Mouse (Mus musculus) liver, embryonic 16.5 days (tissue): ENCODE data around the gene Rbm12b1. TPM values are rescaled to one million over a fixed set of nuclear protein-coding genes. Genes with fewer than 3 reads are reported as not detected.
"Not testable (repeated sequence)": the region's sequence is repeated elsewhere in the genome, so short reads cannot be mapped to it uniquely, and the experiment has no call there.

ENCODE experiments used
- ATAC-seq: fragments of 200-750 bp; cut with Nextera tagmentation; 2 replicates; pipeline ENCODE4 v1.8.0; 2017; ENCODE audit warnings: low read depth, mild to moderate bottlenecking, moderate number of reproducible peaks, moderate library complexity
- H3K27ac ChIP-seq: fragments of 300-500 bp; sonication (generic); 2 replicates; pipeline ENCODE4 v1.5.1; 2014; ENCODE audit warnings: mild to moderate bottlenecking, low read length
- H3K27me3 ChIP-seq: fragments of 300-500 bp; sonication (generic); 2 replicates; pipeline ENCODE4 v1.6.1; 2014; ENCODE audit warnings: low read depth, low read length, mixed read lengths; ENCODE audit not compliant: control insufficient read depth, insufficient read depth
- H3K36me3 ChIP-seq: fragments of 300-500 bp; sonication (generic); 2 replicates; pipeline ENCODE4 v1.6.1; 2014; ENCODE audit warnings: mild to moderate bottlenecking; ENCODE audit not compliant: control insufficient read depth, insufficient read depth
- H3K4me1 ChIP-seq: fragments of 300-500 bp; sonication (generic); 2 replicates; pipeline ENCODE4 v1.6.1; 2014; ENCODE audit warnings: low read depth, low read length, mixed read lengths; ENCODE audit not compliant: control insufficient read depth
- H3K4me2 ChIP-seq: fragments of 300-500 bp; sonication (generic); 2 replicates; pipeline ENCODE4 v1.6.1; 2014; ENCODE audit warnings: low read depth, low read length, mixed read lengths
- H3K4me3 ChIP-seq: fragments of 300-500 bp; sonication (generic); 2 replicates; pipeline ENCODE4 v1.5.1; 2014; ENCODE audit warnings: low read depth, mild to moderate bottlenecking, low read length
- H3K9ac ChIP-seq: fragments of 300-500 bp; sonication (generic); 2 replicates; pipeline ENCODE4 v1.6.1; 2014; ENCODE audit warnings: low read depth, low read length
- H3K9me3 ChIP-seq: fragments of 300-500 bp; sonication (generic); replicated peaks from 2 replicates; pipeline ENCODE4 v1.6.1; 2016; ENCODE audit warnings: low read length; ENCODE audit not compliant: control insufficient read depth
- WGBS: fragments of 180-500 bp; shearing (Covaris S2); extraction: QIAGEN DNeasy Blood & Tissue Kit; methylation state at CpG from one replicate; pipeline ENCODE4 v1.1.7; 2014; ENCODE audit not compliant: insufficient replicate concordance; 5-methylcytosine and 5-hydroxymethylcytosine counted together
- polyA plus RNA-seq: library from polyadenylated mRNA; unstranded; fragments of >200 nt; fragmentation: Nextera tagmentation; extraction: Ambion mirVana; gene quantifications from 2 replicates; pipeline ENCODE4 v1.2.1, GENCODE M21; 2015

Rbm12b1 gene
- 1.9 and 2.6 TPM in 2 replicates for polyA plus RNA-seq

DNA sequence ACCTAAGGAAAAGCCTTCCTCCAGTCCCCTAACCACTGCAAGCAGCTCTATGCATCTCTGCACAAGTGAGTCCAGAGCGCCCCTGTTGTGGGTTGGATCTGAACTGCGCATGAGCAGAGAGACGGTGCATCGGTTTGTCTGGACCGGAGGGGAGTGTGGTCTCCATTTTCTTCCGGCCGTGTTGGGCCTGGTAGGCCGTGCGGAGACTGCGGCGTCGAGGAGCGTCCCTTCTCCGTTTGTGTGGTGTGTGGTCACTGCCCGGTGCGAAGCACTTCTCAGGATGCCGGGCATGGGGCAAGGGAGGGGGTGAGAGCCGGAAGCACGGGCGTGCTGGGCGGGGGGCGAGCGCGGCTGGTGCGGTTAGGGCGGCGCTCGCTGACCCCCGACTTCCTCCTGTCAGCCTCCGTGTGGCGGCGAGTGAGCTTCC is at the start of gene Rbm12b1:
Rbm12b1 (plus strand) TSS at position 124 of the 427 bp plus-strand sequence.
- H3K4me1 ChIP-seq, H3K9me3 ChIP-seq, H3K27me3 ChIP-seq, H3K36me3 ChIP-seq: not testable (repeated sequence)
- Histone ChIP-seq H3K27ac (0 out of 2 replicates have a peak within 1 kb of the TSS, but pooled peaks have one; percentile 10), H3K9ac (0 out of 2 replicates have a peak within 1 kb of the TSS, but pooled peaks have one; percentile 20), H3K4me2 (peak within 1 kb of the TSS; percentile 60), H3K4me3 (peak within 1 kb of the TSS; percentile 54)
- ATAC-seq = peak; percentile 92
- 6% methylated on average over 18 of the region's 32 CpGs for WGBS

DNA sequence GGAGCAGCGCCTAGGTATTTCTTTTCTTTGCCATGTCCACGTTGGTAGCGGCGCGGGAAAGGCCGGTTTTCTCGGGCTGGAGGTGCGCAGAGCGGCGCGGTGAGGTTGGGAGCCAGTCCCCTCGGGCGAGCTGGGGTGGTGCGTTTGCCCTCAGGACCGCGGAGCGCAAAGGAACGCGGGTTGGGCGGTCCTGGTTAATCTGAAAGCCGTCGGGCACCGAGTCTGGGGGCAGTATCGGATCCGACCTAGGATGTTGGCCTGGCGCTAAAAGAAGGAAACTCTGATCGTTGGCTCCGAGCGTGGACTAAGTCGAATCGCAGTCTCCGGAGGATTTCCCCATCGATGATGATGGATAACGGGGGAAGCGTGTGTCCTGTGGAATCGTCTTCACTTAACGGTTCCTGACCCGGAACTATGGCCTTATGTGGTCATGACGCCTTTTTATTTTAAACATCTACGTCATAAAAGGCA is 563 bp downstream of the Rbm12b1 start:
- Histone ChIP-seq H3K4me2 (peak overlapping the region; percentile 39; the same call in 1 of the 2 replicates), H3K4me3 (peak overlapping the region; percentile 51), H3K9ac (0 out of 2 replicates have a peak overlapping the region, but pooled peaks have one; percentile 20)
- H3K27me3 ChIP-seq, H3K9me3 ChIP-seq, H3K4me1 ChIP-seq, H3K27ac ChIP-seq, H3K36me3 ChIP-seq: not testable (repeated sequence)
- 13% methylated on average over 20 of the region's 40 CpGs for WGBS
- peak; percentile 81 for ATAC-seq

DNA sequence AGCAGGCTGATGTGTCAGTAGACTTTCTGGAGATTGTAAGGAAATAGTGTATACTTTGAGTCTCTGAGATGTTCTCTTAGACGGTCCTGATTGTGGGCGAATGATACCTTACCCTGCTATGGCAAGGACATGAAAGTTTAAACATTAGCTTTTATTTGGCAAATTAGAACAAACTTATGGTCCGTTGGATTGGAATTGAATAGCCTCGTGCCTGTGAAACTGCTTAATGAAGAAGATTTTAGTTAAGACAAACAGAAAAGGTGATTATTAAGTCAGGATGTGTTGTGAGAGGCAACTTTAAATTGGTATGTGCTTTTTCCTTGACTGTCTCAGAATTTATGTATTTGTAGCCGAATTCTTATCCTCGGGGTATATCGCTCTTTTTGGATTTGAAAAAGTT is 1.5 kb downstream of the Rbm12b1 start:
- not testable (repeated sequence) for H3K9ac ChIP-seq, H3K9me3 ChIP-seq, H3K27ac ChIP-seq, ATAC-seq, H3K4me2 ChIP-seq, H3K36me3 ChIP-seq, H3K4me1 ChIP-seq, H3K27me3 ChIP-seq, H3K4me3 ChIP-seq
- WGBS = 70% methylated on average over 6 of the region's 7 CpGs

DNA sequence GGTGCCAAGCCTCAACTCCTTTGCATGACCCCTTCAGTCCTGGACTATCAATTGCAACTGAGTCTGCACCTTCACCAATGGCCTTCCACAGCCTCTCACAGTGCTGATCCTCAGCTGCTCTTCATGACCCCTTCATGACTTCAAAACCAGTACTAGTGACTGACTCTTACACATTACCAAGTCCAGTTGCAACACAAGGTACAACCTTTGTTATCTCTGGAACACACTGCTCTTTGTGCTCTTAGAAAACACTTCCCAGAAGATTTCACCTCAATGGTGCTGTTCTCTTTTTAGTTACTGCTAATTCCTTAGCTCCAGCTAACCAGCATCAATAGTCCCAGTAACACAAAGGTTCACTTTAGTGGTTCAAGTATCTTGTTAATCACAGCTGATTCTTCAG is 7.6 kb downstream of the Rbm12b1 start:
- no peak overlapping the region for H3K27ac ChIP-seq

DNA sequence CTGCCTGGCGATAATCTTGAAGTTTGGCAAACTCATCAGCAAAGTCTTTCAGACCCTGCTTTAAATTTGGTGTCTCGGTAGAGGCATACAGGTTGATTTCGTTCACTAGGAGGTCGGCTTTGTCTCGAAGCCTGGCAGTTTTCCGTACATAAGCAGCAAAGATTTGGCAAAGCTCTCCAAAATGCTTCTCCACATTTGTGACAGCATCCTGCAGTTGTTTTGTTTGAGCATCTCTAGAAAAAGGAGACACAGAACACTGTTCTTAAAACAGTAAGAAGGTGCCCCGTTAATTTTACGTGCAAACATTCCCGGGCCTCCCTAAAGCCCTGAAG is 30.9 kb downstream of the Rbm12b1 start:
- H3K27me3 ChIP-seq = peaks cover 5% of the 10 kb centered on the region
- H3K9me3 ChIP-seq = no peaks in the 10 kb centered on the region
- peak overlapping the region; percentile 70 for H3K4me3 ChIP-seq
- peak overlapping the region; percentile 71 for H3K4me2 ChIP-seq
- H3K4me1 ChIP-seq = peaks cover 3% of the 10 kb centered on the region
- 18% methylated on average over 9 of the region's 9 CpGs for WGBS
- peak overlapping the region; percentile 71 for H3K9ac ChIP-seq
- H3K36me3 ChIP-seq = no peaks in the 10 kb centered on the region; the same call in 1 of the 2 replicates
- no peak overlapping the region; the same call in 1 of the 2 replicates for H3K27ac ChIP-seq
- no peak for ATAC-seq

More for the DNA sequence above, 7.6 kb downstream of the Rbm12b1 start:
- H3K4me1 ChIP-seq = no peaks in the 10 kb centered on the region
- no peaks in the 10 kb centered on the region for H3K9me3 ChIP-seq
- H3K27me3 ChIP-seq = no peaks in the 10 kb centered on the region
- H3K36me3 ChIP-seq = no peaks in the 10 kb centered on the region
- no peak overlapping the region for H3K4me2 ChIP-seq
- no peak overlapping the region for H3K4me3 ChIP-seq
- ATAC-seq = no peak
- H3K9ac ChIP-seq = no peak overlapping the region

DNA sequence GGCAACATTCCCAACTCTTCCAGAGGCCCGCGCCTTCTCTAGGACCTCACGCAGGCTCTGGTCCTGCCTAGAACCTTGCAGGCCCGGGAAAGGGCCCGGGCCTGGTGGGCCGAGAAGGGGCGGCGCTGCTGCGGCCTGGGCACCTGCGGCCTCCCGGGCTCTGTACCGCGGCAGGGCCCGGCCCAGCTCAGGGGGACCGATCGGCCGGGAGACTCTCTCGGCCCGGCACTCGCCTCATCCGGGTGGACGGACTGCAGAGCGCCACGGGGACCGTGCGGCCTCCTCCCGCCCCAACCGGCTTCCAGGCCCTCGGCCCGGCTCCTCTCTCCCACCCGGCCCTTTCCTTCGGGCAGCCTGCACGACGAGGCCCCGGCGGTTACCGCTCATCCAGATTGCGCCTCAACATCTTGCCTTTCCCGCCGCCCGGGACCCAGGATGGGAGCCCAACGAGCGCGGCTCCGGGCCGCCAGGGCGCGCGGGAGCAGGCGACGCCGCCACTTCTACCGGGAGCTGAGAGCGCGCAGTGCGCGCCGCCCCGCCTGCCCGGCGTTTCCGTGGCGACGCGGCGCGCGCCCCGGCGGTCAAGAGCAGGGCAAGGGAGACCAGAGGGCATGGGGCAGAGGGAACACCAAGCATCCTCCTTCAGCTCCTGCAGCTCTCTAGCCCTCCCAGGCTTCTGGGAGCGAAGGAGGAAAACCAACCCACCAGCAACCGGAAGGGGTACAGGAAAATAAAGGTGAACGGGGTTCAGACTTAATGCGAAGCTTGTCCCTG is 31.4 kb downstream of the Rbm12b1 start, which contains the start of gene Fam92a:
Fam92a (minus strand) TSS at position 698 of the 774 bp plus-strand sequence.
- peak; percentile 89 for ATAC-seq
- Histone ChIP-seq H3K9me3 (no peaks in the 10 kb centered on the region), H3K27me3 (peaks cover 5% of the 10 kb centered on the region), H3K4me3 (peak within 1 kb of the TSS; percentile 70), H3K27ac (no peak within 1 kb of the TSS; the same call in 1 of the 2 replicates), H3K36me3 (no peaks in the 10 kb centered on the region), H3K9ac (peak within 1 kb of the TSS; percentile 71), H3K4me1 (peaks cover 3% of the 10 kb centered on the region), H3K4me2 (peak within 1 kb of the TSS; percentile 71)
- WGBS = under 1% methylated on average over 73 of the region's 74 CpGs

DNA sequence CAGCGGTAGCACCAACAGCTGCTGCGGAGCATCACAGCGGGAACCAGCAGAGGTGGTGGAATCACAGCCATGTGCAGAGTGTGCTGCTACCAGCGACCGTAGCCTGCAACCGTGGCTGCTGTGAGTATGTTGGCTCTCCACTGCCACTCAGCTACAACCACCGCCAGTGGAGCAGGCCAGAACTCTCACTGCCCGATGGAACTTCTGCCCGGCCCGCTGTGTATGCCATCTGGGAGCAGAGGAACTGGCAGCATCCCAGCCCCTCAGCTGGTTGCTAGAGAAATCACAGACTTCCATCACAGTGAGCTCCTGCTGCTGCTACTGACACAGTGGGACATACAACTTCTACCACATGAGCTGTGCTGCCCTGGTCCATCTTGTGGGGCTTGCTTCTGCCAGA is 38.9 kb downstream of the Rbm12b1 start:
- no peak overlapping the region for H3K4me3 ChIP-seq
- no peaks in the 10 kb centered on the region for H3K9me3 ChIP-seq
- no peak overlapping the region for H3K9ac ChIP-seq
- H3K4me2 ChIP-seq = no peak overlapping the region
- H3K36me3 ChIP-seq = no peaks in the 10 kb centered on the region
- 76% methylated on average over 10 of the region's 10 CpGs for WGBS
- no peaks in the 10 kb centered on the region for H3K4me1 ChIP-seq
- H3K27me3 ChIP-seq = no peaks in the 10 kb centered on the region
- no peak for ATAC-seq
- no peak overlapping the region for H3K27ac ChIP-seq

Other genes with a start within 250 kb of the Rbm12b1 start
- 0.06 and 0.08 TPM in 2 replicates for gene Gm10604, start 159.0 kb upstream of the Rbm12b1 start, polyA plus RNA-seq
- 2.8 and 3.6 TPM in 2 replicates for gene Rbm12b2, start 50.8 kb upstream of the Rbm12b1 start, polyA plus RNA-seq
- gene Fam92a, start 31.8 kb downstream of the Rbm12b1 start, polyA plus RNA-seq = 12.3 and 14.5 TPM in 2 replicates